Mouse (Mus musculus): ENCODE measurements at regions not wholly inside any gene's neighbourhood (a gene's known extent, or its start where the extent isn't known, plus 50 kb on each side); places are given as distances from the start of the nearest gene placed in this dataset.
A peak's percentile ranks its signal among the peaks of the same experiment; 100 is the strongest.

- no peak for TF ChIP-seq POLR2A (IDR thresholded peaks at IDR 0.05; ENCODE audit: low read depth, low read length)
- no peak for TF ChIP-seq HCFC1 (IDR thresholded peaks at IDR 0.05; ENCODE audit: low read depth, low read length)
- TF ChIP-seq ZNF384 (IDR thresholded peaks at IDR 0.05; ENCODE audit: low read depth, low read length) = no peak
- TF ChIP-seq CTCF (conservative IDR thresholded peaks at IDR 0.05 in 1 of 2, IDR thresholded peaks at IDR 0.05 in 1 of 2; ENCODE audit: low read depth in 2 of 2, low read length in 2 of 2) = peak; percentile 89 to 95
- TF ChIP-seq EP300 (IDR thresholded peaks at IDR 0.05; ENCODE audit: low read length) = no peak
- no peak for TF ChIP-seq TBP (conservative IDR thresholded peaks at IDR 0.05; ENCODE audit: low read depth, low read length)
- TF ChIP-seq ELF1 (IDR thresholded peaks at IDR 0.05; ENCODE audit: low read depth, low read length) = no peak
- TF ChIP-seq NRF1 (IDR thresholded peaks at IDR 0.05; ENCODE audit: low read depth, low read length) = no peak
- no peak for TF ChIP-seq SIN3A (IDR thresholded peaks at IDR 0.05; ENCODE audit: low read length)
Measured at GRCm38 (mm10) chr3:35574402-35574801, 179.5 kb upstream of the Atp11b start.

Measured in CH12.LX (cell line).